Mouse (Mus musculus): Measurements from ENCODE around the gene Ripor2. TPM values are rescaled to one million over a fixed set of nuclear protein-coding genes. Genes with fewer than 3 reads are reported as not detected.

The Ripor2 gene
- polyA plus RNA-seq, 1 experiment from 2014 or later = 2.7 TPM

GRCm38 (mm10) chr13:24729128-24729527 lies 147.1 kb downstream of the Ripor2 start:
- Histone ChIP-seq H3K36me3 (no peaks in the 10 kb centered on the region), H3K27me3 (replicated peaks) (no peaks in the 10 kb centered on the region), H3K27ac (no peak overlapping the region), H3K9me3 (no peaks in the 10 kb centered on the region), H3K4me2 (no peak overlapping the region), H3K4me3 (replicated peaks) (no peak overlapping the region), H3K9ac (no peak overlapping the region), H3K4me1 (no peaks in the 10 kb centered on the region)
- no peak for ATAC-seq (ENCODE audit: insufficient read depth, low FRiP score, low read depth)
- 86% methylated on average over 5 of the region's 5 CpGs for WGBS

GRCm38 (mm10) chr13:24734502-24734901 lies 152.5 kb downstream of the Ripor2 start:
- no peak for ATAC-seq (ENCODE audit: insufficient read depth, low FRiP score, low read depth)
- no peaks in the 10 kb centered on the region for H3K9me3 ChIP-seq
- no peaks in the 10 kb centered on the region for H3K4me1 ChIP-seq
- H3K4me3 ChIP-seq (replicated peaks) = no peak overlapping the region
- 85% methylated on average over 5 of the region's 5 CpGs for WGBS
- no peak overlapping the region for H3K9ac ChIP-seq
- H3K27ac ChIP-seq = no peak overlapping the region
- no peaks in the 10 kb centered on the region for H3K36me3 ChIP-seq
- H3K4me2 ChIP-seq = no peak overlapping the region
- H3K27me3 ChIP-seq (replicated peaks) = no peaks in the 10 kb centered on the region

GRCm38 (mm10) chr13:24735608-24736131 lies 153.7 kb downstream of the Ripor2 start:
- no peak overlapping the region for H3K4me2 ChIP-seq
- H3K9ac ChIP-seq = no peak overlapping the region
- WGBS = 50% methylated on average over 6 of the region's 6 CpGs
- no peaks in the 10 kb centered on the region for H3K4me1 ChIP-seq
- H3K27me3 ChIP-seq (replicated peaks) = no peaks in the 10 kb centered on the region
- no peaks in the 10 kb centered on the region for H3K9me3 ChIP-seq
- peak; percentile 22; the same call in 1 of the 2 replicates for ATAC-seq (ENCODE audit: insufficient read depth, low FRiP score, low read depth)
- H3K4me3 ChIP-seq (replicated peaks) = no peak overlapping the region
- H3K27ac ChIP-seq = no peak overlapping the region
- no peaks in the 10 kb centered on the region for H3K36me3 ChIP-seq

- no peaks in the 10 kb centered on the region for H3K4me1 ChIP-seq
- no peaks in the 10 kb centered on the region for H3K27me3 ChIP-seq (replicated peaks)
- no peaks in the 10 kb centered on the region for H3K9me3 ChIP-seq
- no peak for ATAC-seq (ENCODE audit: insufficient read depth, low FRiP score, low read depth)
- no peak within 1 kb of the TSS for H3K27ac ChIP-seq
- no peaks in the 10 kb centered on the region for H3K36me3 ChIP-seq
- no peak within 1 kb of the TSS for H3K4me2 ChIP-seq
- 84% methylated on average over 10 of the region's 10 CpGs for WGBS
- no peak within 1 kb of the TSS for H3K9ac ChIP-seq
- H3K4me3 ChIP-seq (replicated peaks) = no peak within 1 kb of the TSS
Measured at GRCm38 (mm10) chr13:24741028-24741427, 159.0 kb downstream of the Ripor2 start, which contains the start of gene Armh2. Armh2 (plus strand) TSS chr13:24741232.

GRCm38 (mm10) chr13:24747823-24748222 lies 165.8 kb downstream of the Ripor2 start:
- Histone ChIP-seq H3K9ac (no peak overlapping the region), H3K4me1 (no peaks in the 10 kb centered on the region), H3K4me2 (no peak overlapping the region), H3K9me3 (no peaks in the 10 kb centered on the region), H3K27ac (no peak overlapping the region), H3K36me3 (peaks cover 5% of the 10 kb centered on the region; the same call in 1 of the 2 replicates), H3K27me3 (replicated peaks) (no peaks in the 10 kb centered on the region), H3K4me3 (replicated peaks) (no peak overlapping the region)
- ATAC-seq (ENCODE audit: insufficient read depth, low FRiP score, low read depth) = no peak
- 71% methylated on average over 3 of the region's 3 CpGs for WGBS

GRCm38 (mm10) chr13:24750807-24751206 lies 168.8 kb downstream of the Ripor2 start:
- Histone ChIP-seq H3K9ac (no peak overlapping the region), H3K4me2 (no peak overlapping the region), H3K9me3 (no peaks in the 10 kb centered on the region), H3K27ac (no peak overlapping the region), H3K36me3 (peaks cover 11% of the 10 kb centered on the region), H3K4me3 (replicated peaks) (no peak overlapping the region), H3K27me3 (replicated peaks) (no peaks in the 10 kb centered on the region), H3K4me1 (no peaks in the 10 kb centered on the region)
- ATAC-seq (ENCODE audit: insufficient read depth, low FRiP score, low read depth) = no peak
- WGBS = 91% methylated on average over 8 of the region's 8 CpGs

- Histone ChIP-seq H3K27me3 (replicated peaks) (no peaks in the 10 kb centered on the region), H3K27ac (no peak overlapping the region)
- no peak for ATAC-seq (ENCODE audit: insufficient read depth, low FRiP score, low read depth)
Measured at GRCm38 (mm10) chr13:24751396-24751795, 169.4 kb downstream of the Ripor2 start.

GRCm38 (mm10) chr13:24756756-24757155 lies 174.8 kb downstream of the Ripor2 start:
- Histone ChIP-seq H3K9ac (no peak overlapping the region), H3K4me2 (no peak overlapping the region), H3K27me3 (replicated peaks) (no peaks in the 10 kb centered on the region), H3K27ac (no peak overlapping the region), H3K4me3 (replicated peaks) (no peak overlapping the region), H3K4me1 (no peaks in the 10 kb centered on the region), H3K36me3 (peaks cover 7% of the 10 kb centered on the region; the same call in 1 of the 2 replicates), H3K9me3 (no peaks in the 10 kb centered on the region)
- 96% methylated on average over 3 of the region's 3 CpGs for WGBS
- no peak for ATAC-seq (ENCODE audit: insufficient read depth, low FRiP score, low read depth)

More at GRCm38 (mm10) chr13:24751396-24751795, 169.4 kb downstream of the Ripor2 start:
- 82% methylated on average over 8 of the region's 8 CpGs for WGBS
- H3K36me3 ChIP-seq = peaks cover 11% of the 10 kb centered on the region
- H3K4me3 ChIP-seq (replicated peaks) = no peak overlapping the region
- no peak overlapping the region for H3K4me2 ChIP-seq
- H3K4me1 ChIP-seq = no peaks in the 10 kb centered on the region
- H3K9ac ChIP-seq = no peak overlapping the region
- H3K9me3 ChIP-seq = no peaks in the 10 kb centered on the region

GRCm38 (mm10) chr13:24757820-24758564 lies 176.0 kb downstream of the Ripor2 start:
- Histone ChIP-seq H3K27ac (no peak overlapping the region), H3K27me3 (replicated peaks) (no peaks in the 10 kb centered on the region), H3K36me3 (peaks cover 7% of the 10 kb centered on the region; the same call in 1 of the 2 replicates), H3K4me3 (replicated peaks) (no peak overlapping the region), H3K9me3 (no peaks in the 10 kb centered on the region), H3K4me1 (no peaks in the 10 kb centered on the region; the same call in 1 of the 2 replicates), H3K4me2 (no peak overlapping the region), H3K9ac (no peak overlapping the region)
- 80% methylated on average over 12 of the region's 12 CpGs for WGBS
- no peak for ATAC-seq (ENCODE audit: insufficient read depth, low FRiP score, low read depth)

GRCm38 (mm10) chr13:24759451-24759850 lies 177.5 kb downstream of the Ripor2 start:
- Histone ChIP-seq H3K4me3 (replicated peaks) (no peak overlapping the region), H3K27ac (no peak overlapping the region), H3K4me1 (no peaks in the 10 kb centered on the region; the same call in 1 of the 2 replicates), H3K36me3 (no peaks in the 10 kb centered on the region), H3K4me2 (no peak overlapping the region; the same call in 1 of the 2 replicates), H3K9ac (no peak overlapping the region), H3K9me3 (no peaks in the 10 kb centered on the region), H3K27me3 (replicated peaks) (no peaks in the 10 kb centered on the region)
- ATAC-seq (ENCODE audit: insufficient read depth, low FRiP score, low read depth) = no peak
- WGBS = 71% methylated on average over 10 of the region's 10 CpGs

GRCm38 (mm10) chr13:24760351-24760870 lies 178.4 kb downstream of the Ripor2 start:
- ATAC-seq (ENCODE audit: insufficient read depth, low FRiP score, low read depth) = no peak
- no peak overlapping the region for H3K27ac ChIP-seq

GRCm38 (mm10) chr13:24761083-24761402 lies 179.1 kb downstream of the Ripor2 start:
- Histone ChIP-seq H3K27me3 (replicated peaks) (no peaks in the 10 kb centered on the region), H3K4me1 (no peaks in the 10 kb centered on the region; the same call in 1 of the 2 replicates), H3K9ac (peak overlapping the region; percentile 54; the same call in 1 of the 2 replicates), H3K4me3 (replicated peaks) (peak overlapping the region; percentile 99), H3K4me2 (peak overlapping the region; percentile 80), H3K27ac (peak overlapping the region; percentile 98), H3K9me3 (no peaks in the 10 kb centered on the region), H3K36me3 (no peaks in the 10 kb centered on the region)
- 2% methylated on average over 10 of the region's 10 CpGs for WGBS
- ATAC-seq (ENCODE audit: insufficient read depth, low FRiP score, low read depth) = no peak

More at GRCm38 (mm10) chr13:24760351-24760870, 178.4 kb downstream of the Ripor2 start:
- WGBS = 48% methylated on average over 5 of the region's 5 CpGs
- no peaks in the 10 kb centered on the region for H3K27me3 ChIP-seq (replicated peaks)
- no peaks in the 10 kb centered on the region; the same call in 1 of the 2 replicates for H3K4me1 ChIP-seq
- H3K36me3 ChIP-seq = no peaks in the 10 kb centered on the region
- no peaks in the 10 kb centered on the region for H3K9me3 ChIP-seq
- H3K4me3 ChIP-seq (replicated peaks) = peak overlapping the region; percentile 99
- H3K4me2 ChIP-seq = peak overlapping the region; percentile 80
- no peak overlapping the region for H3K9ac ChIP-seq

Data from stomach, embryonic 15.5 days (tissue).